Comparison of ENCODE assay signal across 8 mouse cellular contexts in genomic region chr15:81729241-81729791, GRCm38 (mm10). TPM values are rescaled to one million over a fixed set of nuclear protein-coding genes. Genes with fewer than 3 reads are reported as not detected.
DNase-seq lines count a peak whose midpoint lies in the region; ATAC-seq and TF ChIP-seq lines count a peak whose summit lies in the region.

No protein-coding gene starts in this region.

- H3K9ac ChIP-seq in forebrain, embryonic 15.5 days (replicated peaks), result peak overlapping the region; percentile 90
- peak overlapping the region; percentile 81 for H3K9ac ChIP-seq in limb, embryonic 14.5 days (ENCODE audit: low read depth, low read length, severe bottlenecking)
- peak overlapping the region; percentile 86 for H3K9ac ChIP-seq in midbrain, embryonic 15.5 days
- H3K9ac ChIP-seq in stomach, postnatal 0 days (ENCODE audit: low read length), result peak overlapping the region; percentile 76

- peak; percentile 19 for DNase-seq in ovary, adult 18-20 months (ENCODE audit: low spot score)
- DNase-seq in ovary, postnatal 10 days (ENCODE audit: low spot score), result no peak
- DNase-seq in cerebellum, adult 18-20 months, result peak; percentile 52 to 53
- peak; percentile 35 for DNase-seq in kidney, adult 11 months
- no peak for DNase-seq in limb, embryonic 14.5 days (ENCODE audit: low spot score)
- DNase-seq in stomach, postnatal 0 days (ENCODE audit: low spot score), result peak; percentile 80

- H3K4me3 ChIP-seq in forebrain, embryonic 15.5 days, result peak overlapping the region; percentile 98
- peak overlapping the region; percentile 86 for H3K4me3 ChIP-seq in limb, embryonic 14.5 days (replicated peaks; ENCODE audit: low read length)
- H3K4me3 ChIP-seq in midbrain, embryonic 15.5 days, result peak overlapping the region; percentile 76
- H3K4me3 ChIP-seq in stomach, postnatal 0 days (ENCODE audit: low read depth, low read length), result peak overlapping the region; percentile 88

- peaks cover 27% of the 10 kb centered on the region for H3K4me1 ChIP-seq in forebrain, embryonic 15.5 days
- peaks cover 10% of the 10 kb centered on the region for H3K4me1 ChIP-seq in limb, embryonic 14.5 days (ENCODE audit: control insufficient read depth, insufficient read depth, low read length)
- H3K4me1 ChIP-seq in midbrain, embryonic 15.5 days, result peaks cover 28% of the 10 kb centered on the region
- peaks cover 3% of the 10 kb centered on the region; the same call in 1 of the 2 replicates for H3K4me1 ChIP-seq in stomach, postnatal 0 days (replicated peaks; ENCODE audit: control insufficient read depth, insufficient read depth)

- peak overlapping the region; percentile 93 for H3K4me2 ChIP-seq in forebrain, embryonic 15.5 days (replicated peaks)
- H3K4me2 ChIP-seq in limb, embryonic 14.5 days (replicated peaks; ENCODE audit: low read depth, low read length, severe bottlenecking), result peak overlapping the region; percentile 91
- peak overlapping the region; percentile 93 for H3K4me2 ChIP-seq in midbrain, embryonic 15.5 days
- peak overlapping the region; percentile 99 for H3K4me2 ChIP-seq in stomach, postnatal 0 days (replicated peaks; ENCODE audit: low read depth)

- no peak for TF ChIP-seq POLR2A in limb, embryonic 14.5 days (IDR thresholded peaks at IDR 0.05; ENCODE audit: borderline replicate concordance, extremely low read depth, insufficient read depth, insufficient read length)

- 0 out of 2 replicates have a peak, but pooled peaks cover 3% of the 10 kb centered on the region for H3K36me3 ChIP-seq in forebrain, embryonic 15.5 days
- peaks cover 6% of the 10 kb centered on the region for H3K36me3 ChIP-seq in limb, embryonic 14.5 days (ENCODE audit: control insufficient read depth, insufficient read depth, low read length)
- no peaks in the 10 kb centered on the region for H3K36me3 ChIP-seq in midbrain, embryonic 15.5 days (replicated peaks)
- no peaks in the 10 kb centered on the region for H3K36me3 ChIP-seq in stomach, postnatal 0 days (ENCODE audit: control insufficient read depth, insufficient read depth, low read length)

- TF ChIP-seq CTCF in stomach, postnatal 0 days (IDR thresholded peaks at IDR 0.05; ENCODE audit: low read depth), result no peak

- peak overlapping the region; percentile 73 for H3K27ac ChIP-seq in forebrain, embryonic 15.5 days (replicated peaks)
- peak overlapping the region; percentile 28; the same call in 1 of the 2 replicates for H3K27ac ChIP-seq in limb, embryonic 14.5 days (replicated peaks; ENCODE audit: low read depth, low read length)
- H3K27ac ChIP-seq in midbrain, embryonic 15.5 days, result peak overlapping the region; percentile 70
- H3K27ac ChIP-seq in stomach, postnatal 0 days (replicated peaks), result peak overlapping the region; percentile 81

- ATAC-seq in forebrain, embryonic 15.5 days (replicated peaks), result peak; percentile 48
- peak; percentile 24 for ATAC-seq in limb, embryonic 14.5 days (ENCODE audit: low FRiP score, low read depth)
- ATAC-seq in midbrain, embryonic 15.5 days (replicated peaks), result peak; percentile 48
- peak; percentile 70 for ATAC-seq in stomach, postnatal 0 days (ENCODE audit: low FRiP score, low TSS enrichment)

- H3K27me3 ChIP-seq in forebrain, embryonic 15.5 days, result no peaks in the 10 kb centered on the region
- H3K27me3 ChIP-seq in limb, embryonic 14.5 days (ENCODE audit: control insufficient read depth, insufficient read depth, low read length), result no peaks in the 10 kb centered on the region
- H3K27me3 ChIP-seq in midbrain, embryonic 15.5 days (replicated peaks), result 0 out of 2 replicates have a peak, but pooled peaks cover 2% of the 10 kb centered on the region
- no peaks in the 10 kb centered on the region for H3K27me3 ChIP-seq in stomach, postnatal 0 days (ENCODE audit: control insufficient read depth, insufficient read depth, low read length)

- TF ChIP-seq EP300 in stomach, postnatal 0 days (optimal IDR thresholded peaks at IDR 0.05), result no peak

- WGBS in forebrain, embryonic 15.5 days, result under 1% methylated on average over 49 of the region's 49 CpGs
- WGBS in limb, embryonic 14.5 days, result under 1% methylated on average over 47 of the region's 49 CpGs
- WGBS in midbrain, embryonic 15.5 days, result under 1% methylated on average over 49 of the region's 49 CpGs
- WGBS in stomach, postnatal 0 days, result under 1% methylated on average over 47 of the region's 49 CpGs

- H3K9me3 ChIP-seq in forebrain, embryonic 15.5 days, result no peaks in the 10 kb centered on the region
- H3K9me3 ChIP-seq in limb, embryonic 14.5 days (ENCODE audit: control insufficient read depth, low read length), result no peaks in the 10 kb centered on the region
- H3K9me3 ChIP-seq in midbrain, embryonic 15.5 days, result no peaks in the 10 kb centered on the region
- no peaks in the 10 kb centered on the region for H3K9me3 ChIP-seq in stomach, postnatal 0 days (ENCODE audit: control insufficient read depth, low read length)

RNA-seq across cellular contexts. Expression of gene Zc3h7b, which starts 15.5 kb away (rescaled TPM):
- 50.2 and 50.7 TPM in 2 replicates for polyA plus RNA-seq in forebrain, embryonic 15.5 days (2015; fragmentation: Nextera tagmentation; extraction: Ambion mirVana)
- polyA plus RNA-seq in limb, embryonic 14.5 days (2012; rRNA removed), result 61.9 and 70.8 TPM in 2 replicates
- polyA plus RNA-seq in limb, embryonic 14.5 days (2014; fragmentation: Nextera tagmentation; extraction: Ambion mirVana), result 38.5 and 43.2 TPM in 2 replicates
- polyA plus RNA-seq in midbrain, embryonic 15.5 days (2015; fragmentation: Nextera tagmentation; extraction: Ambion mirVana), result 59.2 and 59.7 TPM in 2 replicates
- polyA plus RNA-seq in stomach, postnatal 0 days (2015; fragmentation: Nextera tagmentation; extraction: Ambion mirVana), result 9.1 and 11.1 TPM in 2 replicates

RNA-seq across cellular contexts. Expression of gene Rangap1, which starts 16.0 kb away (rescaled TPM):
- 130 and 131 TPM in 2 replicates for polyA plus RNA-seq in forebrain, embryonic 15.5 days (2015; fragmentation: Nextera tagmentation; extraction: Ambion mirVana)
- 69.7 and 74.3 TPM in 2 replicates for polyA plus RNA-seq in limb, embryonic 14.5 days (2012; rRNA removed)
- polyA plus RNA-seq in limb, embryonic 14.5 days (2014; fragmentation: Nextera tagmentation; extraction: Ambion mirVana), result 83.7 and 86.6 TPM in 2 replicates
- 162 and 164 TPM in 2 replicates for polyA plus RNA-seq in midbrain, embryonic 15.5 days (2015; fragmentation: Nextera tagmentation; extraction: Ambion mirVana)
- 39.0 and 40.2 TPM in 2 replicates for polyA plus RNA-seq in stomach, postnatal 0 days (2015; fragmentation: Nextera tagmentation; extraction: Ambion mirVana)

RNA-seq across cellular contexts. Expression of gene Chadl, which starts 32.2 kb away (rescaled TPM):
- polyA plus RNA-seq in forebrain, embryonic 15.5 days (2015; fragmentation: Nextera tagmentation; extraction: Ambion mirVana), result 19.8 and 20.1 TPM in 2 replicates
- 46.3 and 87.4 TPM in 2 replicates for polyA plus RNA-seq in limb, embryonic 14.5 days (2012; rRNA removed)
- polyA plus RNA-seq in limb, embryonic 14.5 days (2014; fragmentation: Nextera tagmentation; extraction: Ambion mirVana), result 22.6 and 27.4 TPM in 2 replicates
- polyA plus RNA-seq in midbrain, embryonic 15.5 days (2015; fragmentation: Nextera tagmentation; extraction: Ambion mirVana), result 31.2 and 33.7 TPM in 2 replicates
- polyA plus RNA-seq in stomach, postnatal 0 days (2015; fragmentation: Nextera tagmentation; extraction: Ambion mirVana), result 2.4 and 2.9 TPM in 2 replicates

Comparison
In these comparisons a context has a peak if more than half of its experiments do, and no peak if none do; other contexts are left out.
1. DNase-seq: peak in ovary, adult 18-20 months (single experiment), cerebellum, adult 18-20 months (2 of 2), kidney, adult 11 months (single experiment) and stomach, postnatal 0 days (single experiment); none in ovary, postnatal 10 days (single experiment) and limb, embryonic 14.5 days (single experiment).
2. H3K27ac ChIP-seq: peak in every context shown above with its lines; median percentile 81 in stomach, postnatal 0 days; 73 in forebrain, embryonic 15.5 days; 70 in midbrain, embryonic 15.5 days; 28 in limb, embryonic 14.5 days.
3. Peak in every context shown above with its lines, with median percentiles within 50 percentile points of each other: ATAC-seq, H3K4me2 ChIP-seq, H3K4me3 ChIP-seq and H3K9ac ChIP-seq.